Mouse (Mus musculus) regulatory T cell (primary cell): Measurements from ENCODE around the gene Sirt2.

ENCODE experiments used
- in situ Hi-C: fragments of 300-600 bp; cut with MboI, MseI; formaldehyde crosslinking; loops from one replicate; pipeline ENCODE4 v1.15.1; 2025; ENCODE audit warnings: high pct_unique_total_duplicates

The Sirt2 gene

GRCm38 (mm10) chr7:28795832-28796231, 29.3 kb downstream of the Sirt2 start:
- in situ Hi-C loops = loop anchor here (5.0 kb wide), 1 partner anchor 71 kb away; no protein-coding TSS in a partner anchor

DNA sequence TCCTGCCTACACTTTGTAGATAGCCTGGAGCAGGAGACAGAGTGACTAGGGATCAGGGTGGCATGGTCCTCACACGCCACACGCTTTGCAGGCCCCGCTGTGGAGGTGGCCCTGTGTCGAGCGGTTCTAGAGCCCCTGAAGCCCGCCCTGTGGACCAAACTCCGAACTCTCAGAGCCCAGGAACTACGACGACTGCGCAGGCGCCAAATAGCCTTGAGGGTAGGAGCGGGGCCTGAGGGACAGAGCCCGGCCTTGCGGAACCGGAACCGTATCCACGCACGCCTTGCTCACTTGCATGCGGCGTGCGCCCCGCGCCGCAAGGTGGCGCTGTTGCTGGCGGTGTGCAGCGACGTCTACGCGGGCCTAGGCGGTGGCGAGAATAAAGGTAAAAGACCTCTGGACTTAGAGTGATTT, 30.0 kb downstream of the Sirt2 start:
- in situ Hi-C loops = loop anchor here (5.0 kb wide), 1 partner anchor 71 kb away; no protein-coding TSS in a partner anchor

- in situ Hi-C loops = loop anchor here (5.0 kb wide), 1 partner anchor 67 kb away; no protein-coding TSS in a partner anchor
Measured at GRCm38 (mm10) chr7:28799994-28800393, 33.5 kb downstream of the Sirt2 start.

GRCm38 (mm10) chr7:28801451-28801850, 34.9 kb downstream of the Sirt2 start:
- in situ Hi-C loops = no loop called here

DNA sequence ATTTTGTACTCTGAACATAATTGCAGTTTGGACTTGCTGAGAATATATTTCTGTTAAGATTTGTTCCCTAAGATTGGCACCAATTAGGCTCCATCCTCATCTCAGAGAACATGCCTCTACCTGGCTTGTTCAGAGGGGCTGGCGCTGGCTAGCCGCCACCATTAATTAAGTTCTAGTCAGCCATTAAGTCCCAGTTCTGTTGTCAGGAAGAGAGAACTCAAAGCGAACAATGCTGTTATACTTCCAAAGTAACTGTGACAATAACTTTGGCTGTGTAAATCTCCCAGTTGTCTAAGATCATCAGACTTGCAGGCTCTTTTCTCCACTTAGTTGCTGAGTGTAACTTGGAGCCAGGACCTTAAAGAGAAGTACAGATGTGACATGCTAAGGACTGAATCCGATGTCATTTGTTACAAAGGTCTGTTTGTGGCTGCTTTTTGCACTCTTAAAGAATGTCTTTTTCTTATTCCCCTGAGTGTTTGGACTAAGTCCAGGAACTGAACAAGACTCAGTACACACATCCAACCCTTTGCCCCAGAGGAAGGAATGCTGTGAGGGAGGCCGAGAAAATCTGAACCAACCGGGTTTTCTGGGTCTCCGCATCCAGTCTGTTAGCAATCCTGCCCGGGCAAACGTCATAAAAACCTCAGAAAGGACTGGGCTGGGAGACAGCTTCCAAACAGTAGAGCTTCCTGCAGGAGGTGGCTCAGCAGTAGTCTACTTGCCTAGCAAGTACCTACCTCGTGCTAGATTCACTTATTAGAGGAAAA, 35.6 kb downstream of the Sirt2 start:
- in situ Hi-C loops = no loop called here

GRCm38 (mm10) chr7:28802846-28803588, 36.5 kb downstream of the Sirt2 start:
- in situ Hi-C loops = no loop called here

GRCm38 (mm10) chr7:28803756-28804155, 37.2 kb downstream of the Sirt2 start:
- in situ Hi-C loops = no loop called here

- in situ Hi-C loops = loop anchor here (5.0 kb wide), 1 partner anchor 1790 kb away; the partner anchor contains the start of gene Zbtb32
Measured at GRCm38 (mm10) chr7:28806869-28807268, 40.3 kb downstream of the Sirt2 start.

DNA sequence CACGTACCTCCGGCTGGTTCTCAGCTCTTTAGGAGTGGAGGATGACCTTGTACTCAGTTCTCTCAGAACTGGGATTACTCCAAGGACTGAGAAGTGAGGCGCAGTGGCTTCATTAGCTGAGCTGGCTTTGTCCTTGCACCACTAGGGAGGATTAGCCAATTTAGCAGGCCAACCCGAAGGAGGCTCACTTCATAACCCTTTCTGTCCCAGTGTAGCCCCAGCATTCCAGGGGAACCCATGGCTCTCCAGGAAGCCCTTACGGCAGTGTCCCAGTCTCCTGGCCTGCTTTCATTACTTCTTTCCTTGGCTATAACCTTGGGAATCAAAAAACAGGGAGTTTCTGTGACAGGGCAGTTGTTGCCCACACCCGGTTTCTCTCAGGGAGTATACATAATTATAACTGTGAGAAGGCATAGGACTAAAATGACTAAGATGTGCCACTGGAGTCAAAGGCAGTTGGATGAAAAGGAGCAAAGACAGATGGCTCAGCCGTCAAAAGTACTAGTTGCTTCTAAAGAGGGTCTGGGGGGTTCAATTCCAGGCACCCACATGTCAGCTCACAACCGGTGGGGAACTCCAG, 41.2 kb downstream of the Sirt2 start:
- in situ Hi-C loops = loop anchor here (5.0 kb wide), 1 partner anchor 1790 kb away; the partner anchor contains the start of gene Zbtb32

DNA sequence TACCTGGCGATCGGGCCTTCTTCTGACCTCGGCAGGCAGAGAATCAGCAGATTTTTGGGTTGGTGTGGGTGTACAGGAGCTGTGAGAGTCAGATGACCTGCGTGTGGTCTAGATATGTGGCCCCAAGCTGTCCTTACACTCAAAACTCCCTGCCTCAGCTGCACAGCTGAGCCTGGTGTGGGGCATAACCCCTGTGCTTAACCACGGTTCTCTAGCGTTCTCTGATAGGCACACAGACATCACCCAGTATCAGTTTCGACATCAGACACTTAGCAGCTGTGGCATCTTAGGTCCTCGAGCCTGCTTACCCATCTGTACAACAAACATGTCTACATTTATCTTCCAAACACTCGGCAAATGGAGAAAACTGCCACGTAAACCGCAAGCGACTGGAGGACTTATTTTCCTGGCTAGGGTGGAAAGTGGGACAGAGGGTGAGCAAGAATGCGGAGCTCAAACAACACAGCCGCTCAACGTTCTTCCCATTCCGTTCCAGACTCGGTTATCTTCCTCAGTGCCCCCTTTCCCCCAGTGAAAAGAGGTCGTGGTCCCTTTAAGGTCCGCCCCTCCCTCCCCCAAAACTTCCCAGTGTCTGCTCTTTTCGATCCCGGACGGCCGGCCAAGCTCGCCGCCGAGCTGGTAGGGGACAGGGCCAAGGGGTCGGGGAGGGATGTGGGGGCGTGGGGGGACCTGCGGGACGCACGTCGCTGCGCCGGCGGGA, 41.8 kb downstream of the Sirt2 start, which contains the start of gene Hnrnpl:
Gene Hnrnpl (plus strand): TSS at position 321 of the 721 bp plus-strand sequence.
- in situ Hi-C loops = loop anchor here (5.0 kb wide), 1 partner anchor 1789 kb away; the partner anchor contains the start of gene Zbtb32

- in situ Hi-C loops = loop anchor here (5.0 kb wide), 1 partner anchor 1788 kb away; the partner anchor contains the start of gene Zbtb32
Measured at GRCm38 (mm10) chr7:28808957-28809393, 42.4 kb downstream of the Sirt2 start.

DNA sequence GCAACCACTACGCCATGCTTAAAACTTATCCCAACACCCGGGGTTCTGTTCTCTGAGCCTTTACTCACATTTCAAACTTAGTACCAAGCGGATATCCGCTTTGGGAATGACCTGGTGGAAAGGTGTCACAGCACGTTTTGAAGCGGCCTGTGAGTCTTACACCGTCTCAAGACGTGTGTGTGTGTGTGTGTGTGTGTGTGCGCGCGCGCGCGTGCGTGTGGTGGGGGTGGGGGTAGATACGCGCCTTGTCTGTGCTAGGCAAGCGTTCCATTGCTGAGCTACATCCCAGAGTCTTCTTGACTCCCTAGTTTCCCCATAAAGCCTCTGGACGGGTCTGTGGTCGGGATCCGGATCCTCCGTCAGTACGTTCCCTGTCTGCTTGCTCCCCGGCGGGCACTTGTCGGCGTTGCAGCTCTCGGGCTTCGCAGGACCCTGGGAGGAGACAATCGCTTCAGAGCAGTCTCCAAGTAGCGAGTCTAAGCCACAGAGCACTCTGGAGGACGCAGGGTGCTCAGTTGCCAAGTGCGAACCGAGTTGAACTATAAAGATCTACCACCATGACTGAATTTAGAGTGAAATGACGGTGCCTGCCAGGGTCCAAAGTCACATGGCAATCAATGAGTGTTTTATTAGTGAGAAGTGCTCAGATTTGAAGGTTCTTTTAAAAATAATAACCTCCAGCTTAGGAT, 43.0 kb downstream of the Sirt2 start:
- in situ Hi-C loops = loop anchor here (5.0 kb wide), 1 partner anchor 1788 kb away; the partner anchor contains the start of gene Zbtb32

GRCm38 (mm10) chr7:28810107-28811066, 43.9 kb downstream of the Sirt2 start:
- in situ Hi-C loops = no loop called here

- in situ Hi-C loops = no loop called here
Measured at GRCm38 (mm10) chr7:28811228-28811627, 44.7 kb downstream of the Sirt2 start.

GRCm38 (mm10) chr7:28811640-28812275, 45.2 kb downstream of the Sirt2 start:
- in situ Hi-C loops = no loop called here

GRCm38 (mm10) chr7:28812436-28812835, 45.9 kb downstream of the Sirt2 start:
- in situ Hi-C loops = no loop called here

- in situ Hi-C loops = no loop called here
Measured at GRCm38 (mm10) chr7:28812949-28813348, 46.4 kb downstream of the Sirt2 start.

DNA sequence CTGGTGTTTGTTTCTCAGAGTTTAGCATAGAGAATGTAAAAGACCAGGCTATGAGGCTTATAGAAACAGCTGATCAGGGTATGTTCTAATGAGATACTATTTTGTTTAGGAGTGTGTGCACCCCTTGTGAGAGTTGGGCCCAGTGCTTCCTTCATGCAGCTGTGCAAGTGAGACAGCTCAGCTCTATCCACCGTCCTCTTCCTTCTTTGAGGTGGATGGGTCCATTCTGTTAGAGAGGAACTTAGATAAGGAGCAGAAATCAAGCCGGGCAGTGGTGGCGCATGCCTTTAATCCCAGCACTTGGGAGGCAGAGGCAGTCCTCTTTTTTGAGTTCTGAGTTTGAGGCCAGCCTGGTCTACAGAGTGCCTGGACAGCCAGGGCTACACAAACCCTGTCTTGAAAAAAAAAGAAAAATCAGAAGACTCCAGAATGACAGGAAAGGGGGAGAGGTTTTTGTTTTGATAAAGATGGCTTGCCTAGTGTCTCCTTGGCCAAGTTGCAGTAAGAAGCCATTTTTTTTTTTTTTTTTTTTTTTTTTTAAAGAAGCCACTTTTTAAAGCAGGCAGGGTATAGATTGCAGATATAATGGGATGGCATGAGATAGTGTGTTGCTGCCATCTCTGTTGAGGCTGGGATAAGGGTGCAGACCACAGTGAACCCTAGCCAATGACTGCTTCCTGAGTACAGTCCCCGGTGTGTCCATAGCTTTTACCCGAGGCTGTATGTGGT, 47.9 kb downstream of the Sirt2 start:
- in situ Hi-C loops = no loop called here
